In genomic region chr19:28394826-28395583, GRCm38 (mm10) we compare ENCODE assay signal across 11 mouse cellular contexts.
A peak's percentile ranks its signal among the peaks of the same experiment; 100 is the strongest.
DNase-seq lines count a peak whose midpoint lies in the region; ATAC-seq lines count a peak whose summit lies in the region.
"Had no signal": no experiment of that assay in that cellular context is flagged by ENCODE, and none has a peak within 500 bp of the region (broad histone marks: within the 10 kb centered on the region; RNA-seq: fewer than 3 reads in every experiment).

No protein-coding gene starts in this region.

- H3K27me3 ChIP-seq in embryonic facial prominence, embryonic 11.5 days (ENCODE audit: control insufficient read depth, insufficient read depth, low read length) = no peaks in the 10 kb centered on the region
- peaks cover 4% of the 10 kb centered on the region; the same call in 1 of the 2 replicates for H3K27me3 ChIP-seq in embryonic facial prominence, embryonic 10.5 days (replicated peaks; ENCODE audit: low read depth, poor library complexity, severe bottlenecking)
- H3K27me3 ChIP-seq in hindbrain, embryonic 12.5 days = no peaks in the 10 kb centered on the region
- H3K27me3 ChIP-seq in midbrain, embryonic 10.5 days (ENCODE audit: low read depth, poor library complexity, severe bottlenecking) = no peaks in the 10 kb centered on the region
- no peaks in the 10 kb centered on the region for H3K27me3 ChIP-seq in limb, embryonic 10.5 days (ENCODE audit: low read depth, poor library complexity, severe bottlenecking)
- H3K27me3 ChIP-seq: embryonic facial prominence, embryonic 13.5 days; megakaryocyte, embryonic 14.5 days had no signal

- no peak overlapping the region for H3K4me3 ChIP-seq in embryonic facial prominence, embryonic 11.5 days (ENCODE audit: low read depth, low read length)
- no peak overlapping the region for H3K4me3 ChIP-seq in embryonic facial prominence, embryonic 10.5 days
- H3K4me3 ChIP-seq in hindbrain, embryonic 12.5 days = no peak overlapping the region
- H3K4me3 ChIP-seq in midbrain, embryonic 10.5 days = no peak overlapping the region
- no peak overlapping the region for H3K4me3 ChIP-seq in limb, embryonic 10.5 days
- H3K4me3 ChIP-seq: embryonic facial prominence, embryonic 13.5 days; megakaryocyte, embryonic 14.5 days had no signal

- H3K36me3 ChIP-seq in embryonic facial prominence, embryonic 11.5 days (replicated peaks; ENCODE audit: control insufficient read depth, insufficient read depth, low read depth, low read length) = no peaks in the 10 kb centered on the region
- H3K36me3 ChIP-seq in embryonic facial prominence, embryonic 10.5 days (replicated peaks) = no peaks in the 10 kb centered on the region
- H3K36me3 ChIP-seq in hindbrain, embryonic 12.5 days = no peaks in the 10 kb centered on the region
- no peaks in the 10 kb centered on the region for H3K36me3 ChIP-seq in midbrain, embryonic 10.5 days
- no peaks in the 10 kb centered on the region for H3K36me3 ChIP-seq in limb, embryonic 10.5 days
- H3K36me3 ChIP-seq: embryonic facial prominence, embryonic 13.5 days had no signal

- peak; percentile 33 for DNase-seq in embryonic facial prominence, embryonic 11.5 days (ENCODE audit: low spot score)
- no peak for DNase-seq in embryonic facial prominence, embryonic 10.5 days (ENCODE audit: low spot score)
- DNase-seq in embryo, embryonic 10.5 days (ENCODE audit: low spot score) = peak; percentile 45
- no peak for DNase-seq in midbrain, embryonic 10.5 days (ENCODE audit: low spot score)
- no peak for DNase-seq in right cerebral cortex, postnatal 4 days
- no peak for DNase-seq in limb, embryonic 10.5 days (ENCODE audit: low spot score)
- DNase-seq in ovary, postnatal 10 days (ENCODE audit: low spot score) = no peak
- DNase-seq: kidney, postnatal 36 days had no signal

- no peak overlapping the region for H3K27ac ChIP-seq in embryonic facial prominence, embryonic 11.5 days (replicated peaks; ENCODE audit: low read depth, low read length)
- no peak overlapping the region for H3K27ac ChIP-seq in embryonic facial prominence, embryonic 10.5 days (replicated peaks)
- no peak overlapping the region for H3K27ac ChIP-seq in hindbrain, embryonic 12.5 days
- peak overlapping the region; percentile 52; the same call in 1 of the 2 replicates for H3K27ac ChIP-seq in midbrain, embryonic 10.5 days (replicated peaks)
- H3K27ac ChIP-seq in limb, embryonic 10.5 days = no peak overlapping the region
- H3K27ac ChIP-seq: embryonic facial prominence, embryonic 13.5 days had no signal

- H3K4me1 ChIP-seq in embryonic facial prominence, embryonic 11.5 days (ENCODE audit: control insufficient read depth, insufficient read depth, low read length) = no peaks in the 10 kb centered on the region
- peaks cover 16% of the 10 kb centered on the region for H3K4me1 ChIP-seq in embryonic facial prominence, embryonic 10.5 days
- H3K4me1 ChIP-seq in hindbrain, embryonic 12.5 days = peaks cover 13% of the 10 kb centered on the region
- H3K4me1 ChIP-seq in midbrain, embryonic 10.5 days = peaks cover 17% of the 10 kb centered on the region
- H3K4me1 ChIP-seq in limb, embryonic 10.5 days = peaks cover 24% of the 10 kb centered on the region
- H3K4me1 ChIP-seq: megakaryocyte, embryonic 14.5 days had no signal

- no peak overlapping the region for H3K4me2 ChIP-seq in embryonic facial prominence, embryonic 11.5 days (ENCODE audit: low read depth, low read length)
- peak overlapping the region; percentile 14; the same call in 1 of the 2 replicates for H3K4me2 ChIP-seq in hindbrain, embryonic 12.5 days (replicated peaks)
- H3K4me2 ChIP-seq: embryonic facial prominence, embryonic 13.5 days had no signal

- no peak overlapping the region for H3K9ac ChIP-seq in embryonic facial prominence, embryonic 11.5 days (replicated peaks; ENCODE audit: low read length)
- H3K9ac ChIP-seq in hindbrain, embryonic 12.5 days = 0 out of 2 replicates have a peak overlapping the region, but pooled peaks have one; percentile 32
- H3K9ac ChIP-seq: embryonic facial prominence, embryonic 13.5 days had no signal

- 51% methylated on average over 12 of the region's 12 CpGs for WGBS in embryonic facial prominence, embryonic 11.5 days
- 55% methylated on average over 12 of the region's 12 CpGs for WGBS in embryonic facial prominence, embryonic 10.5 days
- WGBS in hindbrain, embryonic 12.5 days = 28% methylated on average over 12 of the region's 12 CpGs
- whole genome bisulfite sequencing in midbrain, embryonic 10.5 days = 63% methylated on average over 12 of the region's 12 CpGs
- WGBS in limb, embryonic 10.5 days = 30% methylated on average over 12 of the region's 12 CpGs

- H3K9me3 ChIP-seq in embryonic facial prominence, embryonic 11.5 days (replicated peaks; ENCODE audit: control insufficient read depth, low read length) = no peaks in the 10 kb centered on the region
- H3K9me3 ChIP-seq in embryonic facial prominence, embryonic 10.5 days = no peaks in the 10 kb centered on the region
- no peaks in the 10 kb centered on the region for H3K9me3 ChIP-seq in hindbrain, embryonic 12.5 days (replicated peaks)
- no peaks in the 10 kb centered on the region for H3K9me3 ChIP-seq in midbrain, embryonic 10.5 days (replicated peaks)
- no peaks in the 10 kb centered on the region for H3K9me3 ChIP-seq in limb, embryonic 10.5 days (replicated peaks)
- H3K9me3 ChIP-seq: embryonic facial prominence, embryonic 13.5 days; megakaryocyte, embryonic 14.5 days had no signal

- peak; percentile 44; the same call in 1 of the 2 replicates for ATAC-seq in embryonic facial prominence, embryonic 11.5 days (replicated peaks; ENCODE audit: insufficient number of reproducible peaks, low FRiP score, low TSS enrichment, low read depth)
- ATAC-seq in hindbrain, embryonic 12.5 days (ENCODE audit: low FRiP score) = 0 out of 2 replicates have a peak, but pooled peaks have one; percentile 38

Comparison
In these comparisons a context has a peak if more than half of its experiments do, and no peak if none do; other contexts are left out.
1. DNase-seq: peak in embryonic facial prominence, embryonic 11.5 days (single experiment) and embryo, embryonic 10.5 days (single experiment); none in embryonic facial prominence, embryonic 10.5 days (single experiment), midbrain, embryonic 10.5 days (single experiment), right cerebral cortex, postnatal 4 days (single experiment), limb, embryonic 10.5 days (single experiment) and ovary, postnatal 10 days (single experiment).